Mouse (Mus musculus): ENCODE measurements at regions not wholly inside any gene's neighbourhood (a gene's known extent, or its start where the extent isn't known, plus 50 kb on each side); places are given as distances from the start of the nearest gene placed in this dataset.

GRCm38 (mm10) chr13:91376556-91376955 is 83.5 kb upstream of the Ssbp2 start:
- no peak for TF ChIP-seq GATA1 (IDR thresholded peaks at IDR 0.05; ENCODE audit: low read length)
- TF ChIP-seq TAL1 (IDR thresholded peaks at IDR 0.05; ENCODE audit: low read length): no peak

Measured in erythroblast, embryonic 14.5 days (primary cell).